Mouse (Mus musculus): ENCODE data around the gene Adgrg3.

Gene Adgrg3

DNA sequence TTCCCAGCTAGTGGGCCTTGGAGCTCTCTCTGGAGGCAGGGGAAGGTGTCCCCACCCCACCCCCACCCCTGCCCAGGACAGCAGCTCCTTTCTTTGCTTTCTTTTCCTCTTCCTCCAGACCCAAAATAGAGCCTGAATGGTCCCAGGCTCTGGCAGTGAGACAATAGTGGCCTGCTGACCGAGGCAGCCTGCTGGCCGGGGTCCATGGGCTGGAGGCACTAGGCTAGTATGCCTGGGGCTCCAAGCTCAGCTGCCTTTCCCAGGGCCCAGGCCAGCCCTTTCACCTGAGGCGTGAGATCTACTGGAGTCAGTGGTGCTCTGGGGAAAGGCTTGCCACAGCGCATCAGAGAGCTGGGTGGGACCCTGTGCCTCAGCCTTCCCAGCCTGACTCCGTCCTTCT lies 25.0 kb upstream of the Adgrg3 start:
- no peak for DNase-seq (ENCODE audit: low read depth in 2 of 2, low spot score in 2 of 2)

DNA sequence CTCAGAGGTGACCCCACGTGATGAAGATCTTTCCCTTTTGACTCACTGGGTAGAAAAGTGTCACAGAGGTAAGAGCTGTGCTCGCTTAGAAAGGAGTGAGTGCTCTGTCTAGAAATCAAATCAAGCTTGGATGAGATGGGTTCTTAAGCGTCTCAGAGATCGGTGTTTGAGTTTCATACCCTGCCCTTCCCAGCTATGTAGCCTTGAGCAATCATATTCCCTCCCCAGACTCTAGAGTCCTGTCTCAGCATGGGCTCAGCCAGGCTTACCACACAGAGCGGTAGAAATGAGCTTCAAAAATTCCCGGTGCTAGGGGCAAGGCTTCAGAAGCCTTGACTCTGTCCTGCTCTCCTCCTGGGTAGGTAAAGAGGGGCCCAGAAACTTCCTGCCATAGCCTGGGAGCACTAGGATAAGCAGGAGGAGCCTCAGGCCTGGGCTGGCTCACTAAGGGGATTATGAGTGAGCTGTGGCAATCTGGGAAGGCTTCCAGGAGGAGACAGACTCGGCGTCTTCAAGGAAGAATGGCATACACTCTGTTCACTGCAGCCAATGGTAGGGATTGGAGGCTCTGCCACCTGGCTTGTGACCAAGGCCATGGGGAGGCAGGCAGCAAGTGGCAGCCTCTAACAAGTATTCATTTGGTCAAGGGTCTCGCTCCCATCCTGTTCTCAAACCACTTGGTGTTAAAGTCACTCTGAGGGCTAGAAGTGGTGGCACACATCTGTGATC lies 24.3 kb upstream of the Adgrg3 start:
- DNase-seq (ENCODE audit: low read depth in 2 of 2, low spot score in 2 of 2): no peak

GRCm38 (mm10) chr8:94994006-94994405 lies 23.5 kb upstream of the Adgrg3 start:
- DNase-seq (ENCODE audit: low read depth in 2 of 2, low spot score in 2 of 2): no peak

- no peak for DNase-seq (ENCODE audit: low read depth in 2 of 2, low spot score in 2 of 2)
Observed at GRCm38 (mm10) chr8:94994510-94994909, 23.0 kb upstream of the Adgrg3 start.

GRCm38 (mm10) chr8:94995336-94995893 lies 22.1 kb upstream of the Adgrg3 start:
- DNase-seq (ENCODE audit: low read depth in 2 of 2, low spot score in 2 of 2): no peak

DNA sequence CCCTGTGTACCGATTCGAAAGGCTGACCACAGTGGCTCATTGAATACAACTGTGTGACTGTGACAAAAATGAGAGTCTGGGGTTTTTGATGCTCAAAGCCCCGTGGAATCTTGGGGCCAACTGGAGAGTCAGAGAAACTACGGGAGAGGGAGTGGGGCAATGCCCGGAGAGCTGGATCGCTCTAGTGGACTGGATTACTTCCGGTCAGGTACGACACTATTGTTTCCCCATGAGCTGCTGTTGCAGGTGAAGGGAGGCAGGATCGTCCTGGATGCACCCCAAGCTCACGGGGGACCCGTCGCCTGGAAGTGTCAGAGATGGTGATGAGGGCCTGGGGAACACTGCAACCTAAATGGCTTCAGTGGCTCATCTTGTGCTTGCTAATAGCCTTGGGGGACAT lies 21.5 kb upstream of the Adgrg3 start:
- DNase-seq (ENCODE audit: low read depth in 2 of 2, low spot score in 2 of 2): no peak

GRCm38 (mm10) chr8:94996899-94997856 lies 20.3 kb upstream of the Adgrg3 start:
- DNase-seq (ENCODE audit: low read depth in 2 of 2, low spot score in 2 of 2): no peak

DNA sequence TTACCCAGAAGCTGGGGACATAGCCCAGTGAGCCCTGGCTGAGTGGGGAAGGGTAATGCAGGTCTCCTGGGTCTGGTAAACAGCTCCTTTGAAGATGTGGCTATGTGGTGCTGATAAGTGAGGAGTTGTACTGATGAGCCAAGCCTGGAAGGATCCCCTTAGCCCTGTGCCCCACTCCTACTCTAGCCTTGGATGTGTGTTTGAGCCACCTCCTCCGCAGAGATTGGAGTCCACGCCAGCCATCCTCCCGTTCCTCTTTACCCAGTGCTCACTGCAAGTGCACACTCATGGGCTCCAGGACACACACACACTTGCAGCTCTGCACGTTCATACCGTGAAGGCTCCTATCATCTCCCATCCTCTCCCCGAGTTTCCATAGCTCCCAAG lies 19.6 kb upstream of the Adgrg3 start:
- no peak for DNase-seq (ENCODE audit: low read depth in 2 of 2, low spot score in 2 of 2)

DNA sequence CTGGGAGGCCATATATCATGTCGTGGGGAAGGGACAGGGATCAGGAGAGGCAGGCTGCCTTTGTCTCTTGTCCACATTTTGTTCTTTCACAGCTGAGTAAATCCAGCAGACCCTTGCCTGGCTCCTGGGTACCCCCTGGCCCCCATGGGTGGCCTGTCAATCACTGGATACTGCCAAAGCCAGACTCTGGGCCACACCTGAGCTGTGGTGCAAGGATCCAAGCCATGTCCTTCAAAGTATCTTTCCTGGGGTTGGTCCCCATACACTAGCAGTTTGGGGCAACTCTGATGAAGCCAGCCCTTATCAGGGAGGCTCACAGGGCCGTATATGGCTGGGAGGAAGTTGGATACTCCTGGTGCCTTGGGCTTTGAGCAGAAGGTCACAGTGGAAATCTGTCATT lies 19.1 kb upstream of the Adgrg3 start:
- no peak for DNase-seq (ENCODE audit: low read depth in 2 of 2, low spot score in 2 of 2)

GRCm38 (mm10) chr8:94999004-94999403 lies 18.5 kb upstream of the Adgrg3 start:
- DNase-seq (ENCODE audit: low read depth in 2 of 2, low spot score in 2 of 2): no peak

GRCm38 (mm10) chr8:94999956-95000355 lies 17.5 kb upstream of the Adgrg3 start:
- DNase-seq (ENCODE audit: low read depth in 2 of 2, low spot score in 2 of 2): no peak

DNA sequence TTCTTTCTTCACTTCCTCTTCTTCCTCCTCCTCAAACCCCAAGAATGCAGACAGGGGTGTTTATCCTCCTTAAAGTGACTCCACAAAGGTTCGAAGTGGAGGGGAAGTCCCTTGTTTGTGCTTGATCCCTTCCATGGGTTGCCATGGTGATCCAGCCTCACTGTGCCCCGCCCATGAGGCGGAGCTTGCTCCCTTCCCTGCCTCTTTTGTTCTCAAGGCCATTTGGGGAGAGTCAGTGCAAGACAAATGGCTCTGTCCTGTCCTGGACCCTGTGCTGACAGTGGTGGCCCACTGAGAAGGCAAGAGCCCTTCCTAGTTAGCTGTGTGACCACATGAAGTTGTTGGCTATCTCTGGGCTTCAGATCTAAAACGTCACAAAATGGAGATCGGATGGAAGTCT lies 16.8 kb upstream of the Adgrg3 start:
- DNase-seq (ENCODE audit: low read depth in 2 of 2, low spot score in 2 of 2): peak in 1 of 2 experiments; percentile 25

- no peak for DNase-seq (ENCODE audit: low read depth in 2 of 2, low spot score in 2 of 2)
Observed at GRCm38 (mm10) chr8:95001165-95001564, 16.3 kb upstream of the Adgrg3 start.

DNA sequence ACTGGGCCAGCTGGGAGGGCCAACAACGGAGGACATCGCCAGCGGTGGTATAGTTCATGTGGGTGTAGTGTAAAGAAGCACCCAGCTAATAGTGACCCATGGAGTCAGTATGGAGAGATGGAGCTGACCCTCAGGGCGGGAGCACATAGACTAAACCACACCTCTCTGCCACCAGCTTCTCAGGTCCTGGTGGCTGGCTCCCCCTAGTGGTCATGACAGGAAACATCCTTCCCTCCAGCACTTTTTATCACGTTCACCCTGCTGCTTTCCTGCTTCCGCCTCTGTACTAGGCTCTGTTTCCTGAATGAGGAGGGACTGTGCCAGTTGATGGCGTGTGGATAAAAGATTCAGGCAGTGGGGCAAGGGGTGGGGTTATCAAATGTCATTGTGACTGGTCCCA lies 15.8 kb upstream of the Adgrg3 start:
- DNase-seq (ENCODE audit: low read depth in 2 of 2, low spot score in 2 of 2): peak; percentile 58 to 70

- DNase-seq (ENCODE audit: low read depth in 2 of 2, low spot score in 2 of 2): no peak
Observed at GRCm38 (mm10) chr8:95002089-95002655, 15.3 kb upstream of the Adgrg3 start.

- DNase-seq (ENCODE audit: low read depth in 2 of 2, low spot score in 2 of 2): no peak
Observed at GRCm38 (mm10) chr8:95012442-95012919, 5.0 kb upstream of the Adgrg3 start.

- DNase-seq (ENCODE audit: low read depth in 2 of 2, low spot score in 2 of 2): no peak
Observed at GRCm38 (mm10) chr8:95015866-95016265, 1.6 kb upstream of the Adgrg3 start.

GRCm38 (mm10) chr8:95016684-95017083 lies 808 bp upstream of the Adgrg3 start:
- DNase-seq (ENCODE audit: low read depth in 2 of 2, low spot score in 2 of 2): no peak

DNA sequence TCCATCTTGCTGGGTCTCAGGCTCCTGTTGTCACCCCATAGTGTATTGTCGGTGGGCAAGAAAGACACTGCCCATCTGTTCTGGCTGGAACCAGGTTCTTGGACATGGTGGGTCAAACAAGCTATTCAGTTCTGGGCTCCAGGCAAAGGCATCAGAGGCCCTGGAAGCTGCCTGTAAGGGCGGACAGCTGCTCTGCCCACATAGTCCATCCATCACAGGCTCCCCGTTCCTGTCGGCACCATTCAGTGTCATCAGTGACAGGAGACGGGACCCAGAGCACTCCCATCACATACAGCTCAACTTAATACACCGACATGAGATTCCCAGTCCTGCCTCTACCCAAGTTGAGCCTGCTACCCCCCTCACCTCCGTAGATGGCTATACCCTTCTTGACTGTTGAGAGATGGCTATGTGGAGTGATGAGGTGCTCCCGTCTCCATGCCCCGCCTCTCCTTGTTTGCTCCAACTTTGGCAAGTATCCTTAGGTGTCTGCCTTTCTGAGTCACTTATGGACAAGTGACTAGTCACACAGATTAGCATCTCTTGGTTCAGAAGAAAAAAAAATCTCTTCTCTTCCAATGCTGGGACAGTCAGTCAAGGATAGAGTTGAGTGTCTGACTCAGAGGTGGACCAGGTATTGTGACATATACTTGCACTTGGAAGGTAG lies 610 bp downstream of the Adgrg3 start:
- DNase-seq (ENCODE audit: low read depth in 2 of 2, low spot score in 2 of 2): no peak

DNA sequence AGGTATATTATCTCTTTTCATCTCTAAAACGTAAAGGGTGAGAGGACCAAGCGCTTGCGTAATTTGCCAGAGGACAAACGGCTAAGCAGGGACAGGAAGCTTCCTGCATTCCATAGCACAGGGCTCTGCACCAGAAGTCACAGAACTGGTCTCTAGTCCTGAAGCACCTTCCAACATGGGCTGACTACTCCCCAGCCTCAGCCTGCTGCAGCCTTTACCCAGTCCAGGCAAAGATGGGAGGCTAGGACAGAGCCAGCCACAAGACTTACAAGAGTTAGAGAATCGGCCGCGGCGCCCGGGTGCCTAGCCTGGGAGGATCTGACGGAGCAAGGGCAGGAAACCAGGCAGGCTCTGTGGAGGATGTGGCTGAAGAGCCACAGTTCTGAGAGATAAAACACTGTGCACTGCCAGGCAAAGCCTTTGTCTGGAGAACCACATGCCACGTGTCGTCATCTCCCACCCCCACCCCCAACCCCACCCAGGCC lies 2.8 kb downstream of the Adgrg3 start:
- peak; percentile 62 to 69 for DNase-seq (ENCODE audit: low read depth in 2 of 2, low spot score in 2 of 2)

DNA sequence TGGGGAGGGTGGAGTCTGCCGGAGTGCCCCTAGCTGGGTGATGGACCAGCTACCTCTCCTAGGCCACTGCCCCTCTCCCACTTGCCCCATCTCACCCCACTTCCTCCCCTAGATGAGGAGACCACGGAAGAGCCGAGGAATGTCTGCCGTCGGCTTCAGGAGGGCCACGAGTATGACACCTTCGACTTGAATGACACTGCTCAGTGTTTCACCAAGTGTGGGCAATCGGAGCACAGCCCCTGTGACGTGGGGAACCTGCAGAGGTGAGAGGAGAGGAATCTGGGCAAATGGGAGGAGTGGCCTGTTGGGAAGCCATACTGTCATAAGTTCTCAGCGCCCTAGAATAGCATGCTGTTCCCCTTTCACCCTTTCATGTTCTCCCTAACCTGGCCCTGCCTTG lies 3.3 kb downstream of the Adgrg3 start:
- DNase-seq (ENCODE audit: low read depth in 2 of 2, low spot score in 2 of 2): peak; percentile 25 to 46

All from CD8-positive naive resting alpha-beta T cell, adult 2 months (primary cell).